Mouse (Mus musculus) neural tube, embryonic 14.5 days (tissue): ENCODE data around the gene Ankrd9. TPM values are rescaled to one million over a fixed set of nuclear protein-coding genes. Genes with fewer than 3 reads are reported as not detected.

Source experiments
- ATAC-seq: fragments of 200-750 bp; cut with Nextera tagmentation; 2 replicates; pipeline ENCODE4 v1.8.0; 2017; ENCODE audit warnings: low read depth, mild to moderate bottlenecking, moderate TSS enrichment, moderate library complexity
- H3K27ac ChIP-seq: fragments of 300-500 bp; sonication (generic); 2 replicates; pipeline ENCODE4 v1.5.1; 2014; ENCODE audit warnings: low read depth, mild to moderate bottlenecking, control low read depth, low read length, moderate library complexity, mixed read lengths
- H3K27me3 ChIP-seq: fragments of 300-500 bp; sonication (generic); 2 replicates; pipeline ENCODE4 v1.6.1; 2014; ENCODE audit warnings: low read length; ENCODE audit not compliant: control insufficient read depth, insufficient read depth
- H3K36me3 ChIP-seq: fragments of 300-500 bp; sonication (generic); 2 replicates; pipeline ENCODE4 v1.6.1; 2014; ENCODE audit warnings: low read length, mixed read lengths; ENCODE audit not compliant: control insufficient read depth, insufficient read depth
- H3K4me1 ChIP-seq: fragments of 300-500 bp; sonication (generic); 2 replicates; pipeline ENCODE4 v1.6.1; 2014; ENCODE audit warnings: low read length; ENCODE audit not compliant: control insufficient read depth, insufficient read depth
- H3K4me2 ChIP-seq: fragments of 300-500 bp; sonication (generic); 2 replicates; pipeline ENCODE4 v1.6.1; 2014; ENCODE audit warnings: mild to moderate bottlenecking, low read depth, low read length, control low read depth
- H3K4me3 ChIP-seq: fragments of 300-500 bp; sonication (generic); 2 replicates; pipeline ENCODE4 v1.5.1; 2014; ENCODE audit warnings: low read depth, low read length, control low read depth, mixed read lengths
- H3K9ac ChIP-seq: fragments of 300-500 bp; sonication (generic); replicated peaks from 2 replicates; pipeline ENCODE4 v1.6.1; 2014; ENCODE audit warnings: low read depth, mild to moderate bottlenecking, control low read depth, low read length, mixed read lengths
- H3K9me3 ChIP-seq: fragments of 300-500 bp; sonication (generic); 2 replicates; pipeline ENCODE4 v1.6.1; 2016; ENCODE audit warnings: low read length; ENCODE audit not compliant: control insufficient read depth
- WGBS: fragments of 180-500 bp; shearing (Covaris S2); extraction: QIAGEN DNeasy Blood & Tissue Kit; methylation state at CpG from one replicate; pipeline ENCODE4 v1.1.7; 2014; 5-methylcytosine and 5-hydroxymethylcytosine counted together
- polyA plus RNA-seq: library from polyadenylated mRNA; unstranded; fragments of >200 nt; fragmentation: Nextera tagmentation; extraction: Ambion mirVana; gene quantifications from 2 replicates; pipeline ENCODE4 v1.2.1, GENCODE M21; 2014

Ankrd9 gene
- polyA plus RNA-seq, 1 experiment from 2014 or later = 10.8 TPM

DNA sequence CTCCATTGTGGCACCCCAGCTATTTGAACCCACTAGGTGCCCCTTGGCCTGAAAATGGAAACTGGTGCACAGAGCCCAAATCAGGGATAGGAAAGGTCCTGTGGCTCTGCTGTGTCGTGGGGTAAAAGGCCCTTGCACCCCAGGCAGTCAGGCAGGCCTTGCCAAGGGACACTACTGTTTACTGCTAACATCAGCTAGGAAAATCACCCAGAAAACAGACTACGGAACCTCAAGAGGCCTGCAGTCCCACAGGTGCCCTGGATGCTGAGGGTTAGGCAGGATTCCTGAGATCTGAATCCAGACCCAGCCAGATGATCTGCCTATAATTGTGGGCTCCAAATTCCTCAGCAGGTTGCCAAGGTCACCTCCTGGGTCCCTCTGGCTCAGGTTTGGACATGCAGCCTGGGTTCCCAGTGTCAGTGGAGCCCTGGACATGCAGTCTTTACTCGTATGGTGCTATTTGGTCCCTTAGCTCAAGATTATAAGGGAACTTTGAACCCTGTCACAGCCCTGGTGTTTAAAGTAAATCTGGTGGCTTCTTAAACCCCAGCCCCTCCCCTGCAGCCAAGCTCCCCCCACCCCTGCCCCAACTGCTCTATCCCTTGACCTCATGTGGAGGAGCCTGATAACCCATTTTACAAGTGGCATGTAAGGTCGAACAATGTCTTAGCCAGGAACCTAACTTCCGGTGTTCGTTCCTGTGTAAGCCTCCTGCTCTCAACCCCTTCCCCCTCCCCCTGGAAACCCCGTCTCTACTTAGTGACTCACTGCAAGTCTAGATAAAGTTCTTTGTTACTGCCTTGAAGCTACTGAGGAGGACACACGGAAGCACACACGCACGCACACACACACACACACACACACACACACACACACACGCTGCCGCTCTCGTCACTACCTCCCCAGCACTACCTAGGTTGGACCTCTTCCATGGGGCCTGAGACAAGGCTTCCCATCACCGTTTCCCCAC is 28.6 kb upstream of the Ankrd9 start:
- Histone ChIP-seq H3K27ac (no peak overlapping the region), H3K36me3 (no peaks in the 10 kb centered on the region), H3K4me2 (no peak overlapping the region), H3K4me3 (no peak overlapping the region), H3K9me3 (no peaks in the 10 kb centered on the region), H3K9ac (no peak overlapping the region), H3K27me3 (no peaks in the 10 kb centered on the region), H3K4me1 (peaks cover 6% of the 10 kb centered on the region)
- 79% methylated on average over 14 of the region's 14 CpGs for WGBS
- no peak for ATAC-seq

DNA sequence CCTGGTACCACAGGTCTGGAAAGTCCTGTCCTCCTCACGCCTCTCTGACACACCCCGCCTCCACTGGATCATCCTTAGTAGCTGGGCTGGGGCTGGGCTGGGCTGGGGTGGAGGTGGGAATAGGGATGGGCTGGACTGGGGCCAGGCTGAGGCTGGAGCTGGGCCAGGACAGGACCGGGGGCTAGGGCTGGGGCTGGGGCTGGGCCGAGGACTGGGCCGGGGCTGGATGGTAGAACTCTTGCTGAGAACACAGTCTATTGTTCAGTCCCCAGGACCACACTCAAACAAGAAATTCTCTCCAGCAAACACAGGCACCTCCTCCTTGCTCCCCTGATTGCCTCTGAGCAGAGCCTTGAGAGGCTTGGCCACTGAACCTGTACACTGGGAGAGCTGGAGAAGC is 27.5 kb upstream of the Ankrd9 start:
- Histone ChIP-seq H3K4me1 (peaks cover 6% of the 10 kb centered on the region), H3K4me2 (no peak overlapping the region), H3K36me3 (no peaks in the 10 kb centered on the region), H3K4me3 (no peak overlapping the region), H3K27me3 (no peaks in the 10 kb centered on the region), H3K9me3 (no peaks in the 10 kb centered on the region), H3K9ac (no peak overlapping the region), H3K27ac (no peak overlapping the region)
- ATAC-seq = no peak
- 65% methylated on average over 5 of the region's 5 CpGs for WGBS

DNA sequence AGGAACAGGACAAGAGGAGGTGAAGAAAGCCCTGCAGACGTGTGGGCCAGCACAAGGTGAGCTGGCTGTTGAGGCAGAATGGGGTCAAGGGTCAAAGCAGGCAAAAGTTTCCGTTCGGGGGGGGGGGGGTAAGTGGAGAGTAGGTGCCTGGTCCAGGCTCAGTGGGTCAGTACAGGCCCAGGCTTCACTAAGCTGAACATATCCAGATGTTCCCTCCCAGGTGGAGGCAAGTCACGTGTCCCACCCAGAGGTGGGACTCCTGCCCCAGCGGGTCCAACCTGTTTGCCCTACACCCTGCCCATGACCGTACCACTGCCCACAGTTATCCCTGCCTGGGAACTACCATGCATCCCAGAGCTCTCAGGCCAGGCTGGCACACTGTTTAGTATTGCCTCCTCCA is 27.0 kb upstream of the Ankrd9 start:
- no peak for ATAC-seq
- 82% methylated on average over 6 of the region's 6 CpGs for WGBS
- no peak overlapping the region for H3K4me3 ChIP-seq

DNA sequence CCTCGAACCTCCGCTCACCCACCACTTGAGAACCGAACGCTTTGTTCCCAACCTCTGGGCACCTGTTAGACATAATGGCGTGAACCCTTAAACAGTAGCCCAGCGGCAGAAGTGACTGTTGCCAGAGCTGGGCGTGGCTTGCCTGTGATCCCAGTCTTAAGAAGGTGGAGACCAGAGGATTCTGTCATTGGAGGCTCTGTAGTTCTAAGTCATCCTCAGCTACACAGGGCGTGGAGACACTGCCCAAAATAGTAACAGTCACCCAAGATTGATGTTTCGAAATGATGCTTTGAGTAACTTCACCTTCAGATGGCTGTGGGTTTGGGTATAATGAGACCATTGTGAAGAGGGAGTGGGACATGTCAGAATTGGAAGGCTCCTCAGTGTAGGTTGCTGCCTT is 25.3 kb upstream of the Ankrd9 start:
- Histone ChIP-seq H3K4me3 (no peak overlapping the region), H3K9ac (no peak overlapping the region), H3K27me3 (no peaks in the 10 kb centered on the region), H3K4me2 (no peak overlapping the region), H3K9me3 (no peaks in the 10 kb centered on the region), H3K27ac (no peak overlapping the region), H3K36me3 (no peaks in the 10 kb centered on the region), H3K4me1 (peaks cover 6% of the 10 kb centered on the region)
- 85% methylated on average over 9 of the region's 9 CpGs for WGBS
- no peak for ATAC-seq

More for the DNA sequence above, 27.0 kb upstream of the Ankrd9 start:
- Histone ChIP-seq H3K9ac (no peak overlapping the region), H3K36me3 (no peaks in the 10 kb centered on the region), H3K9me3 (no peaks in the 10 kb centered on the region), H3K4me1 (peaks cover 6% of the 10 kb centered on the region), H3K27ac (no peak overlapping the region), H3K27me3 (no peaks in the 10 kb centered on the region), H3K4me2 (no peak overlapping the region)

DNA sequence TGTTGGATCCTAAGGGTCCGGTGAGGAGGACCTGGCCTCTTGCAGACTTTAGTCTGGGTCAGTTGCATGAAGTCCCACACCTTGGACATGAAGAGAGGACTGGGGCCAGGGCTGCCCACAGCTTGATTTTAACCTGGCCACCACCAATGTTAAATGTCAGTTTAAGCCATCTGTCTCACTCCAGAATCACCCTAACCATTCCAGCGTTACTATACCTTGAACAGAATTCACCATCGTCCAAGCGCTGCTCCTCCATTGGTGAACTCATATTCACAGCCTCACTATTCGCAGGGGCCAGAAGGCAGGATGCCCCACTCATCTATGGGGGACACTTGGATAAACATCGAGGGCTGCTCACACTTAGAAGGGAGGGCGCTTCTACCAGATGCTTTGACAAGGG is 22.1 kb upstream of the Ankrd9 start:
- H3K27ac ChIP-seq = no peak overlapping the region
- H3K9ac ChIP-seq = no peak overlapping the region
- no peaks in the 10 kb centered on the region for H3K4me1 ChIP-seq
- whole genome bisulfite sequencing = 88% methylated on average over 7 of the region's 7 CpGs
- no peaks in the 10 kb centered on the region for H3K9me3 ChIP-seq
- H3K36me3 ChIP-seq = no peaks in the 10 kb centered on the region
- no peak overlapping the region for H3K4me2 ChIP-seq
- H3K4me3 ChIP-seq = no peak overlapping the region
- no peaks in the 10 kb centered on the region for H3K27me3 ChIP-seq
- no peak for ATAC-seq

DNA sequence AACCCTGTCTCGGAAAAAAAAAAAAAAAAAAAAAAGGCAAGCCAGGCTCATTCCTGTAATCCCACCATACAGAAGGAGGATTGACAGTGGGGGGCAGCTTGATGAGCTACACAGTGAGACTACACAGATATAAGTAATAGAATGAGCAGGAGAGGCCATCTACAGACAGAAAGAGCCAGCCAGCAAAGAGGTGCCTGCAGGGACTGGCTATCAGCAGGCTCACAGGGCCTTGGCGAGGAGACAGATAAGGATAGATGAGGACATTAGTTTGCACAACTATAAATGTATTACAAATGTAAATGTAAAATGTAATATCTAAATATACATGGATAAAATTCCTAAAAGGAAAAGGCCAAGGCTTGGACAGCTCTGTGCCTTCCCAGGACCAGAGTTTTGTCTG is 21.0 kb upstream of the Ankrd9 start:
- Histone ChIP-seq H3K4me2 (no peak overlapping the region), H3K4me1 (no peaks in the 10 kb centered on the region), H3K27ac (no peak overlapping the region), H3K27me3 (no peaks in the 10 kb centered on the region), H3K4me3 (no peak overlapping the region), H3K36me3 (no peaks in the 10 kb centered on the region), H3K9ac (no peak overlapping the region), H3K9me3 (no peaks in the 10 kb centered on the region)
- no peak for ATAC-seq
- WGBS = 88% methylated on average over 2 of the region's 2 CpGs

DNA sequence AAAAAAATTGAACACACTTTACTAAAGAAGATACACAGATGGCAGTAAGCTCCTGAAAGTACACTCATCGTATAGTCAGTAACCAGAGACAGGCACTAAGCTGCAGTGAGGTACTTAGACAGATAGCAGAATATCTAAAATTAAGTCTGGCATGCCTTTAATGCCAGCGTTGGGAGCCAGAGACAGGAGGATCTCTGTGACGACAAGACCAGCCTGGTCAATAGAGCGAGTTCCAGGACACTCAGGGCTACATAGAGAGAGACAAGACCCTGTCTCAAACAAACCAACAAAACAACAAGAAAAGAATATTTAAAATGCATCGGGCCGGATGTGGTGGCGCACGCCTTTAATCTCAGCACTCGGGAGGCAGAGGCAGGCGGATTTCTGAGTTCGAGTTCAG is 19.3 kb upstream of the Ankrd9 start:
- no peaks in the 10 kb centered on the region for H3K9me3 ChIP-seq
- H3K36me3 ChIP-seq = no peaks in the 10 kb centered on the region
- no peaks in the 10 kb centered on the region for H3K4me1 ChIP-seq
- no peak overlapping the region for H3K4me3 ChIP-seq
- no peak for ATAC-seq
- H3K9ac ChIP-seq = no peak overlapping the region
- WGBS = 98% methylated on average over 11 of the region's 11 CpGs
- H3K27ac ChIP-seq = no peak overlapping the region
- no peaks in the 10 kb centered on the region for H3K27me3 ChIP-seq
- H3K4me2 ChIP-seq = no peak overlapping the region

DNA sequence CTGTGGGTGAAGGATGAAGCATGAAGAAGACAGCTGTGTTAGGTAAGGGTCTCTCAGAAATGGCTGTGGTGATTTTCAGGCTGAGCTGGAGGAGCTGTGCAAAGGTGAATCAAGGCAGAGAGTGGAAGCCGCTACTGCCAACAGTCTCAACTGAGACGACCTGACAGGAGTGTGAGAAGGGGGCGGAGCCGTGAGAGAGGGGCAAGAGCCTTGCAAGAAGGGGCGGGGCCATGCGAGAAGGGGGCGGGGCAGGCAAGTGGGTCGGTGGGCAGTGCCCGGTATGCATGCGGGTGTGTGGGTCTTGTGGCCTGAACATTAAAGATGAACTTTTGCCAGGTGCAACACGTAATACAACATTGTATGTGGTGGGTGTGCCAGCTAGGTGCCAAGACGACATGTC is 15.8 kb upstream of the Ankrd9 start:
- Histone ChIP-seq H3K36me3 (no peaks in the 10 kb centered on the region), H3K4me2 (no peak overlapping the region), H3K9ac (no peak overlapping the region), H3K4me3 (no peak overlapping the region), H3K27me3 (no peaks in the 10 kb centered on the region), H3K9me3 (no peaks in the 10 kb centered on the region), H3K4me1 (no peaks in the 10 kb centered on the region), H3K27ac (no peak overlapping the region)
- 36% methylated on average over 12 of the region's 12 CpGs for WGBS
- ATAC-seq = no peak

DNA sequence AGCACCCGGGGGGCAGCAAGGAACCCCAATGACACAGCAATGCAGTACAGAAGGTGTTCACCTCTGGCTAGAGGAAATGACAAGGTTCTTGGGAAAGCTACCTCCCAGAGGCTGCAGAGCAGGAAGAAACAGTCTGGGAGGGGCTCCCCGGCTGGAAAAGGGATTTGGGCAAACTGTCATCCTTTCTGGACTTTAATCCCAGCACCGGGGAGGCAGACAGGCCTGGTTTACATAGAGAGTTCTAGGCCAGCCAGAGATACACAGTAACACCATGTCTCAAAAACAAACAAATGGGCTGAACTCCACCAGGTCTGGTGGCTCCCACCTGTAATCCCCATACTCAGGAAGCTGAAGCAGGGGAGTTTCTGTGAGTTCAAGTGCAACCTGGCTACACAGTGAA is 14.4 kb upstream of the Ankrd9 start:
- WGBS = 95% methylated on average over 3 of the region's 3 CpGs
- Histone ChIP-seq H3K4me3 (no peak overlapping the region), H3K4me2 (no peak overlapping the region), H3K9me3 (no peaks in the 10 kb centered on the region), H3K36me3 (no peaks in the 10 kb centered on the region), H3K27me3 (no peaks in the 10 kb centered on the region), H3K27ac (no peak overlapping the region), H3K9ac (no peak overlapping the region), H3K4me1 (no peaks in the 10 kb centered on the region)
- ATAC-seq = no peak
